Mouse (Mus musculus) G1E (cell line): Measurements from ENCODE around the gene Sox5. TPM values are rescaled to one million over a fixed set of nuclear protein-coding genes. Genes with fewer than 3 reads are reported as not detected.

Experiments used
- ATAC-seq: 2 replicates; pipeline ENCODE4 v1.8.0; 2016; ENCODE audit warnings: mild to moderate bottlenecking; ENCODE audit not compliant: insufficient number of reproducible peaks, poor library complexity, low FRiP score, severe bottlenecking; ENCODE audit errors: extremely low read depth
- DNase-seq: peaks from one replicate; pipeline ENCODE4 v3.0.0; 2012; ENCODE audit warnings: low spot score
- H3K27me3 ChIP-seq: 2 replicates; pipeline ENCODE4 v1.6.1; 2012; ENCODE audit warnings: mild to moderate bottlenecking, low read length, inconsistent platforms; ENCODE audit not compliant: insufficient read depth
- H3K36me3 ChIP-seq: replicated peaks from 2 replicates; pipeline ENCODE3; 2012; ENCODE audit warnings: mild to moderate bottlenecking, inconsistent platforms
- H3K4me1 ChIP-seq: 2 replicates; pipeline ENCODE4 v1.6.1; 2012; ENCODE audit warnings: low read depth, low read length, inconsistent platforms, mixed read lengths; ENCODE audit not compliant: insufficient read depth
- H3K4me3 ChIP-seq: 2 replicates; pipeline ENCODE4 v1.5.1; 2012; ENCODE audit warnings: low read depth, mild to moderate bottlenecking, inconsistent platforms, low read length, moderate library complexity, mixed read lengths
- H3K9me3 ChIP-seq: replicated peaks from 2 replicates; pipeline ENCODE4 v1.6.1; 2012; ENCODE audit warnings: inconsistent platforms
- CTCF ChIP-seq: IDR thresholded peaks from 2 replicates; pipeline ENCODE4 v1.5.1; 2012; ENCODE audit warnings: low read depth, low read length, inconsistent platforms, mixed read lengths
- GATA1 ChIP-seq: IDR thresholded peaks from 2 replicates; pipeline ENCODE4 v1.6.1; 2012; ENCODE audit warnings: borderline replicate concordance, low read length, inconsistent platforms, mixed read lengths
- GATA2 ChIP-seq: IDR thresholded peaks from 2 replicates; pipeline ENCODE4 v1.6.1; 2012; ENCODE audit warnings: low read depth, low read length, inconsistent platforms, borderline replicate concordance
- POLR2AphosphoS5 ChIP-seq: IDR thresholded peaks from 2 replicates; pipeline ENCODE4 v1.6.1; 2012; ENCODE audit warnings: low read depth, low read length, inconsistent platforms; ENCODE audit not compliant: insufficient replicate concordance
- TAL1 ChIP-seq: conservative IDR thresholded peaks from 2 replicates; pipeline ENCODE4 v1.6.1; 2012; ENCODE audit warnings: low read depth, low read length, inconsistent platforms, mixed read lengths
- polyA plus RNA-seq: library from polyadenylated mRNA; stranded (reverse); fragments of >175 nt; gene quantifications from 2 replicates; pipeline ENCODE4 v1.2.3, GENCODE M21; 2012
- total RNA-seq, 2 experiments: library from RNA; stranded (forward) in 1 of 2; stranded (reverse) in 1 of 2; fragments of 200-1000 nt in 1 of 2; fragments of >200 nt in 1 of 2; fragmentation: Nextera tagmentation in 1 of 2; gene quantifications; 2 replicates each; pipeline ENCODE4 v1.2.3; 2014 to 2017

Sox5 gene
- total and polyA plus RNA-seq, 3 experiments: 0.27 to 16.2 TPM; not detected in 1

DNA sequence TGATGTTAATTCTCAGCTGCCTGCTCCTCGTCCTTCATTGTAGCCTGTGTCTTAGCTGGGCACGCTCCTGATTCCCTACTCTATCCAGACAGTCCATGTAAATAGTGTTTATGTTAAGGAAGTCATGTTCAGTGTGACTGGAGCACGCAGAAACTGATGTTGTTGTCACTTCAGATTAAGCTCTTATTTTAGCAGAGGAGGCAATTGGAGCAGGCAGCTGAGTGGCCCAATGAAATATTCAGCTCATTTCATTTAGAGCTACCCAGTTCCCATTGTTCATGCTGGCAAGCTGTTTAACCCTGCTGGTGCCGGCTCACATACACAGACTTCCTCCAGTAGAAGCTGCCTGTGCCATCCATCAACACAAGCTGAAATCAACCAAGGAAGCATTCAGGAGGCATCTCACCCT, 170.4 kb downstream of the Sox5 start:
- no peak for ATAC-seq
- DNase-seq: no peak
- no peaks in the 10 kb centered on the region for H3K4me1 ChIP-seq
- no peaks in the 10 kb centered on the region for H3K36me3 ChIP-seq
- no peaks in the 10 kb centered on the region for H3K27me3 ChIP-seq
- H3K4me3 ChIP-seq: no peak overlapping the region
- H3K9me3 ChIP-seq: peaks cover 61% of the 10 kb centered on the region
- no peak for TF ChIP-seq CTCF
- TF ChIP-seq GATA1: no peak
- no peak for TF ChIP-seq TAL1
- TF ChIP-seq GATA2: no peak
- TF ChIP-seq POLR2AphosphoS5: no peak

DNA sequence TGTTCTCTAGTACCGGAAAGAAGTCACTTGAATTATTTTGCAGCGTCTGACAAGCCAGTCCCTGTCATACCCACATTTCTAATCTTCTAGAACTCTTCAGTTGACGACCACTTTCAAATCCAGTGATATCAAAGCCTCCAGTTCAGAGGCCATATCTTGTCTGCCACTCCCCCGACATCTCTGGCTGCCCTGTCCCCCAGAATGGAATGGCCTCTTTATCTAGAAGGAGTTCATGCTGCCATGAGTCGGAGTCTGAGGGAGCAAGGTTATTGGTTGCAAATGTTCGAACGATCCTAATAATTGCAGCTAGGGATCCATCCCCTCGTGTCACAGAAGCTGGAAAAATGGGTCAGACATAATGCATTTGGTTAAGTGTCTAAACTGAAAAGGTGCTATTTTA, 170.9 kb downstream of the Sox5 start:
- Histone ChIP-seq H3K4me3 (no peak overlapping the region), H3K4me1 (no peaks in the 10 kb centered on the region), H3K9me3 (peaks cover 61% of the 10 kb centered on the region), H3K27me3 (no peaks in the 10 kb centered on the region), H3K36me3 (no peaks in the 10 kb centered on the region)
- no peak for DNase-seq
- TF ChIP-seq CTCF (no peak), POLR2AphosphoS5 (no peak), GATA2 (no peak), TAL1 (no peak), GATA1 (no peak)
- ATAC-seq: no peak

DNA sequence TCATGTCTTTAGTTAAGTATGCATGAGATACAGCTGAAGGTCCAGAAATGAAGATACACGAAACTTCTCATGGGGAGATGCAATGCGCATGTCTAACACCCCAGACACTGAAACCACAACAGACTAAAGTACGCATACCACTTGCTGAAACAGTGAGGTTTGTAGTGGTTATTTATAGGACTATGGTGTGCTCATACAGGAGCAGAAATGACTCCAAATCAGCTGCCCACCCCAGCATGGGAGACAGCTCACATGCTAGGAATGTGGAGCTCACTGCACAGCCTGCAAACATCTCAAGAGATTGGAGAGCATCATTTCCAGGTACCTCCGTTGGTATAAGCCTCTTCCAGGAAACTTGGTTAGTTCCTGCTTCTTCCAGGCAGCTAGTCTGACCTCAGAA, 178.9 kb downstream of the Sox5 start:
- ATAC-seq (no peak), DNase-seq (no peak)
- H3K4me1 ChIP-seq: no peaks in the 10 kb centered on the region
- H3K27me3 ChIP-seq: no peaks in the 10 kb centered on the region
- peaks cover 71% of the 10 kb centered on the region for H3K9me3 ChIP-seq
- H3K36me3 ChIP-seq: no peaks in the 10 kb centered on the region
- no peak overlapping the region for H3K4me3 ChIP-seq
- TF ChIP-seq POLR2AphosphoS5 (no peak), CTCF (no peak), TAL1 (no peak), GATA1 (no peak), GATA2 (no peak)

DNA sequence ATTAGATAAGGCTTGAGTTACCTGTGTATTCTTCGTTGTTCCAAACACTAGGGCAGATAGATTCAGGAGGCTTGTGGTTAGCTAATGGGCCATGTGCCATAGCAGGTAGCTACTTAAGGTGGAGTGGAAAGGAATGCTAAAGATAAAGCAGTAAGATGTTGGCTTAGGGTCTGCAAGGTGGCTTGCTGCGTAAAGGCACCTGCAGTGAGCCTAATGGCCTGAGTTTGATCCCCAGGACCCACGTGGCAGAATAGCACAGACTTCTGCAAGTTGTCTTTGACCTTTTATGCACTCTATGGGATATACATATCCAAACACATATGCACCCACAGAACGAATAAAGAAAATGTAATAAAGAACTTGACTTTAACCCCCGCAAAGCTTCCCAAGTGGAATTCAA, 181.4 kb downstream of the Sox5 start:
- Histone ChIP-seq H3K27me3 (no peaks in the 10 kb centered on the region), H3K9me3 (peaks cover 72% of the 10 kb centered on the region), H3K36me3 (no peaks in the 10 kb centered on the region), H3K4me1 (no peaks in the 10 kb centered on the region), H3K4me3 (no peak overlapping the region)
- no peak for ATAC-seq
- TF ChIP-seq TAL1 (no peak), GATA1 (no peak), POLR2AphosphoS5 (no peak), CTCF (no peak), GATA2 (no peak)
- no peak for DNase-seq

DNA sequence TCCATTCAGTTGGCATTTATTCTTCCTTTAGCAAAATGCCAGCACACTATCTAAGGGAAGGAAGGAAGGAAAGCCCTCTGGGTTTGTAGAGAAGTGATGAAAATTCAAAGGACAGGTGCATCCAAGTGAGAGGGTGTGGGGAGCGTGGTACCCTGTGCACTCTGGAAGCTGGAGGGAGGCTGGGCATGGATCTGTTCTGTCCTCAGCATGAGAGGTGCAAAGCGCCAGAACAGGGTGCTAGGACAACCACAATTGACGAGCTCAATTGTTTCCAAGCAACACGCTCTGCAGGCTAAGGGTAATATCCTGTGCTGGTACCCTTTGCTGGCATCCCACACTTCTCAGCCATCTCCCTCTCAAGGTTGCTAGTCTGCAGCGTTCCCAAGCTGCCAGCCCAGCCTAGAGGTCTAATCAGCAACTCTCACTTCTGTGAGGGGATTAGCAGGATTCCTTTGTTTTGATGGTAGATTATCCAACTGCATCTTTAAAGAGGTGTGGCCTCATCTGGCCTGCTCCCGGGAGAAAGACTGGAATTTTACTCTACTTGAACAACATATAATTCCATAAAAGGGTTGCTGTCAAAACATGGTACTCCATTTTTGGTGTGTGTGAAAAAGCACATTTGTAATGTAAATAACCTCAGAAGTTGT, 183.3 kb downstream of the Sox5 start:
- Histone ChIP-seq H3K36me3 (no peaks in the 10 kb centered on the region), H3K27me3 (no peaks in the 10 kb centered on the region), H3K4me1 (no peaks in the 10 kb centered on the region), H3K4me3 (no peak overlapping the region), H3K9me3 (peaks cover 68% of the 10 kb centered on the region)
- no peak for ATAC-seq
- TF ChIP-seq TAL1 (no peak), GATA2 (no peak), POLR2AphosphoS5 (no peak), CTCF (no peak), GATA1 (no peak)
- no peak for DNase-seq

DNA sequence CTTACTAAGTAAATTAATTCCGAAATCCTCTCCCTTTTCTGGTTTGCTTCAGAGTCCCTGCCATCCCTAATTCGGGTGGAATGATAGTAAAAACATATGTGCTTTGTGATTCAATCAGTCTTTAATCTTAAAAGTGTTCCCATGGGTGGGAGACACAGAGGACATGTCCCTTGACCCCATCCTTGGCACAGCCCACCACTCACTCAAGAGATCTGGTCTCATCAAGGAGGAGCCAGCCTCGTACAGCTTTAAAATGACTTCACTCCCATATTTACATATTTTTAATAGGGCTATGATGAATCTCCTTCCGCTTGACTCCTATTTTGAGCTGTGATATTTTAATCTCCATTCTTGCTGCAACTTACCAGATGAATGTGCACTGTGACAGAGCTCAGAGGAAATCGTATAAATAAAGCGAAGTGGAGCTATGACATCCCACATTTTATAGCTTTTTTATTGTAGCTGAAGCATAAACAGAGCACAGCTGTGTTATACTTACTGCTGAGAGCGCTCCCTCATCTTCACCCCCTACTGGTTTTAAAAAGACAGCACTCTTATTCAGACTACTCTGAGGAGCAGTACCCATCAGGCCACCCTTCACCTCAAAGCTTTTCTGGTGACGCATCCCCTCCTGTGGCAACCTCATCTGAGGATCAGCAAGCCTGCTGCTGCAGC, 185.1 kb downstream of the Sox5 start:
- Histone ChIP-seq H3K36me3 (no peaks in the 10 kb centered on the region), H3K4me3 (no peak overlapping the region), H3K9me3 (peaks cover 64% of the 10 kb centered on the region), H3K4me1 (no peaks in the 10 kb centered on the region), H3K27me3 (no peaks in the 10 kb centered on the region)
- no peak for DNase-seq
- TF ChIP-seq GATA1 (no peak), GATA2 (no peak), CTCF (no peak), POLR2AphosphoS5 (no peak), TAL1 (no peak)
- no peak for ATAC-seq
